ENCODE assay signal across 8 mouse cellular contexts in genomic region chr19:38836438-38837170, GRCm38 (mm10). TPM values are rescaled to one million over a fixed set of nuclear protein-coding genes. Genes with fewer than 3 reads are reported as not detected.
DNase-seq lines count a peak whose midpoint lies in the region; ATAC-seq and TF ChIP-seq lines count a peak whose summit lies in the region.

Gene Tbc1d12 (plus strand): TSS chr19:38836579.

- peak within 1 kb of the TSS; percentile 35 for H3K4me3 ChIP-seq in cortical plate, adult 2 months (ENCODE audit: insufficient read depth, low read length)

- TF ChIP-seq CTCF in cortical plate, adult 2 months (IDR thresholded peaks at IDR 0.05; ENCODE audit: extremely low read depth, insufficient read depth, low read length), result no peak

- peak within 1 kb of the TSS; percentile 95 for H3K27ac ChIP-seq in cortical plate, adult 2 months (ENCODE audit: insufficient read depth, low read length)

- H3K4me1 ChIP-seq in cortical plate, adult 2 months (ENCODE audit: control insufficient read depth, insufficient read depth, low read length), result peaks cover 2% of the 10 kb centered on the region; the same call in 1 of the 2 replicates

- peak; percentile 87 to 88 for DNase-seq in gastrocnemius, adult 8-10 months (ENCODE audit: low spot score in 2 of 2)
- peak; percentile 89 for DNase-seq in induced T-regulatory cell, adult 2 months (ENCODE audit: low read depth)
- peak; percentile 58 to 87 for DNase-seq in left cerebral cortex, adult 9 months (ENCODE audit: low spot score in 2 of 2)
- DNase-seq in right cerebral cortex, postnatal 14 days, result peak; percentile 89
- peak; percentile 88 to 90 for DNase-seq in urinary bladder, postnatal 36 days (ENCODE audit: low spot score in 2 of 2)

- peak; percentile 88 for ATAC-seq in activated CD4-positive, CD25-positive, alpha-beta regulatory T cell, adult 4 months
- peak; percentile 95 for ATAC-seq in megakaryocyte progenitor cell, adult 5-6 weeks (replicated peaks; ENCODE audit: poor library complexity)

- peak; percentile 53; the same call in 1 of the 2 replicates for TF ChIP-seq POLR2A in cortical plate, adult 2 months (IDR thresholded peaks at IDR 0.05; ENCODE audit: extremely low read depth, insufficient read depth, low read length)

RNA-seq across cellular contexts. Expression of gene Tbc1d12, which starts in this region (rescaled TPM):
- under 1 TPM; 0.74 to 0.99 TPM for polyA plus RNA-seq in activated CD4-positive, CD25-positive, alpha-beta regulatory T cell, adult 4 months (2017; shearing (Covaris generic))
- polyA plus RNA-seq in cortical plate, adult 2 months (2012; rRNA removed), result 6.9 and 7.0 TPM in 2 replicates
- 1 to 10 TPM; 2.7 to 4.0 (median 3.6) TPM for total RNA-seq in gastrocnemius, adult 8-10 months (2022)
- total RNA-seq in megakaryocyte progenitor cell, adult 5-6 weeks (2015), result 1.7 and 2.0 TPM in 2 replicates
- total RNA-seq in megakaryocyte progenitor cell, adult 5-6 weeks (2017), result 3.0 TPM in 2 replicates

Comparison
In these comparisons a context has a peak if more than half of its experiments do, and no peak if none do; other contexts are left out.
1. Peak in every context shown above with its lines: DNase-seq, ATAC-seq, H3K4me3 ChIP-seq and H3K27ac ChIP-seq.
2. Peak in ATAC-seq in activated CD4-positive, CD25-positive, alpha-beta regulatory T cell, adult 4 months; RNA of the gene not detected or under 1 TPM.